ENCODE assay signal across 10 mouse cellular contexts in the genomic region with DNA sequence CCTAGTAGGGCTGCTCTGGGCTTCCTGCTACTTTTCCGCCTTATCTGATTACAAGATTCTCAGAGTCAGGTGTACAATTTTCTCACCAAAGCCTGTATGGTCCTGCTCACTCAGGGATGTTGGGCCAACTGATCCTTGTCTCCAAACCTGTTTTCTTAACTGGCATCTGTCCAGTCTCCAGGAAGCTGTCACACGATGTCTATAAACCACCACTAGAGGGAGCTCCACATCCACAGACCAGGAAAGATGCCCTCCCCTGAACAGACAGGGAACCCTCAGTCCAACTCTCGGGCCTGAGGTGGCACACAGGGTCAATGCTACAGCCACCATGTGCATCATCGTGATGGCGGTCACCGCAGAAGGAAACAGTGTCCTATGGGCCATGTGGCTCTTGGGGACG. TPM values are rescaled to one million over a fixed set of nuclear protein-coding genes. Genes with fewer than 3 reads are reported as not detected.
DNase-seq lines count a peak whose midpoint lies in the region; ATAC-seq and TF ChIP-seq lines count a peak whose summit lies in the region.
"Had no signal": no experiment of that assay in that cellular context is flagged by ENCODE, and none has a peak within 500 bp of the region (broad histone marks: within the 10 kb centered on the region; RNA-seq: fewer than 3 reads in every experiment).

No protein-coding gene starts in this region.

- no peaks in the 10 kb centered on the region for H3K36me3 ChIP-seq in ES-Bruce4 (ENCODE audit: control insufficient read depth, insufficient read depth, low read length, poor library complexity, severe bottlenecking)
- no peaks in the 10 kb centered on the region for H3K36me3 ChIP-seq in forebrain, embryonic 10.5 days (replicated peaks)
- no peaks in the 10 kb centered on the region for H3K36me3 ChIP-seq in intestine, embryonic 14.5 days (ENCODE audit: control insufficient read depth, insufficient read depth, low read length)
- H3K36me3 ChIP-seq in limb, embryonic 11.5 days (ENCODE audit: control insufficient read depth, insufficient read depth, low read length): no peaks in the 10 kb centered on the region
- H3K36me3 ChIP-seq: stomach, embryonic 15.5 days had no signal

- ATAC-seq in intestine, embryonic 14.5 days (replicated peaks; ENCODE audit: low FRiP score, low TSS enrichment, low read depth): peak; percentile 53; the same call in 1 of the 2 replicates
- ATAC-seq in limb, embryonic 11.5 days (ENCODE audit: insufficient number of reproducible peaks, low FRiP score, low TSS enrichment, low read depth): no peak
- peak; percentile 58; the same call in 1 of the 2 replicates for ATAC-seq in monocyte, adult 5-6 weeks (replicated peaks; ENCODE audit: insufficient number of reproducible peaks, low FRiP score, low TSS enrichment, poor library complexity, severe bottlenecking)

- peak; percentile 90 for TF ChIP-seq CTCF in ES-Bruce4 (IDR thresholded peaks at IDR 0.05; ENCODE audit: low read depth, low read length)

- no peaks in the 10 kb centered on the region for H3K27me3 ChIP-seq in ES-Bruce4 (ENCODE audit: control insufficient read depth, insufficient read depth, low read length, poor library complexity, severe bottlenecking)
- H3K27me3 ChIP-seq in forebrain, embryonic 10.5 days (ENCODE audit: poor library complexity, severe bottlenecking): no peaks in the 10 kb centered on the region
- H3K27me3 ChIP-seq in intestine, embryonic 14.5 days (replicated peaks; ENCODE audit: control insufficient read depth, insufficient read depth, low read length): no peaks in the 10 kb centered on the region
- H3K27me3 ChIP-seq in limb, embryonic 11.5 days (ENCODE audit: control insufficient read depth, insufficient read depth, low read length): no peaks in the 10 kb centered on the region
- H3K27me3 ChIP-seq: stomach, embryonic 15.5 days had no signal

- no peak overlapping the region for H3K4me2 ChIP-seq in intestine, embryonic 14.5 days (ENCODE audit: low read length)
- H3K4me2 ChIP-seq in limb, embryonic 11.5 days (ENCODE audit: low read depth, severe bottlenecking): no peak overlapping the region
- H3K4me2 ChIP-seq: stomach, embryonic 15.5 days had no signal

- no peak for TF ChIP-seq EP300 in ES-Bruce4 (IDR thresholded peaks at IDR 0.05; ENCODE audit: insufficient read depth, low read depth, low read length)

- TF ChIP-seq POLR2A in ES-Bruce4 (IDR thresholded peaks at IDR 0.05; ENCODE audit: insufficient read depth, low read length): no peak

- H3K27ac ChIP-seq in ES-Bruce4 (ENCODE audit: insufficient read depth, low read length): no peak overlapping the region
- H3K27ac ChIP-seq in forebrain, embryonic 10.5 days: no peak overlapping the region
- H3K27ac ChIP-seq in intestine, embryonic 14.5 days (ENCODE audit: low read depth): no peak overlapping the region
- H3K27ac ChIP-seq in limb, embryonic 11.5 days (replicated peaks; ENCODE audit: low read depth, low read length): no peak overlapping the region
- H3K27ac ChIP-seq: stomach, embryonic 15.5 days had no signal

- no peaks in the 10 kb centered on the region for H3K4me1 ChIP-seq in ES-Bruce4 (ENCODE audit: control insufficient read depth, insufficient read depth, low read length)
- H3K4me1 ChIP-seq in forebrain, embryonic 10.5 days: no peaks in the 10 kb centered on the region
- no peaks in the 10 kb centered on the region for H3K4me1 ChIP-seq in intestine, embryonic 14.5 days (replicated peaks; ENCODE audit: control insufficient read depth, insufficient read depth, low read length)
- no peaks in the 10 kb centered on the region for H3K4me1 ChIP-seq in limb, embryonic 11.5 days (ENCODE audit: control insufficient read depth, insufficient read depth, low read length)
- H3K4me1 ChIP-seq: stomach, embryonic 15.5 days had no signal

- peak; percentile 59 for DNase-seq in 3134 (ENCODE audit: extremely low read depth, insufficient read length, low spot score)
- DNase-seq in c-Kit-positive CD71-positive TER-119-negative erythroid progenitor cells, embryonic 14.5 days (ENCODE audit: low read depth): peak; percentile 50
- peak; percentile 69 for DNase-seq in forebrain, embryonic 10.5 days (ENCODE audit: extremely low spot score, low spot score)
- peak; percentile 78 for DNase-seq in intestine, embryonic 14.5 days (ENCODE audit: low spot score)
- peak; percentile 74 for DNase-seq in limb, embryonic 11.5 days (ENCODE audit: low spot score)
- peak; percentile 68 for DNase-seq in thymus, postnatal 0 days (ENCODE audit: low spot score)

- no peak overlapping the region for H3K4me3 ChIP-seq in ES-Bruce4 (ENCODE audit: low read depth, low read length)
- no peak overlapping the region for H3K4me3 ChIP-seq in forebrain, embryonic 10.5 days
- no peak overlapping the region for H3K4me3 ChIP-seq in intestine, embryonic 14.5 days (ENCODE audit: low read depth, low read length)
- no peak overlapping the region for H3K4me3 ChIP-seq in limb, embryonic 11.5 days (ENCODE audit: low read depth, low read length)
- H3K4me3 ChIP-seq: stomach, embryonic 15.5 days had no signal

- H3K9ac ChIP-seq in ES-Bruce4 (ENCODE audit: low read depth, poor library complexity, severe bottlenecking): no peak overlapping the region
- H3K9ac ChIP-seq in intestine, embryonic 14.5 days (ENCODE audit: low read length): no peak overlapping the region
- no peak overlapping the region for H3K9ac ChIP-seq in limb, embryonic 11.5 days (ENCODE audit: low read length)
- H3K9ac ChIP-seq: stomach, embryonic 15.5 days had no signal

- no peaks in the 10 kb centered on the region for H3K9me3 ChIP-seq in ES-Bruce4 (replicated peaks; ENCODE audit: control insufficient read depth, insufficient read depth, low read length, poor library complexity, severe bottlenecking)
- H3K9me3 ChIP-seq in forebrain, embryonic 10.5 days: no peaks in the 10 kb centered on the region
- no peaks in the 10 kb centered on the region for H3K9me3 ChIP-seq in intestine, embryonic 14.5 days (ENCODE audit: control insufficient read depth, low read length)
- no peaks in the 10 kb centered on the region for H3K9me3 ChIP-seq in limb, embryonic 11.5 days (ENCODE audit: control insufficient read depth, low read length)
- H3K9me3 ChIP-seq: stomach, embryonic 15.5 days had no signal

- 24% methylated on average over 7 of the region's 7 CpGs for WGBS in forebrain, embryonic 10.5 days
- WGBS in intestine, embryonic 14.5 days: 31% methylated on average over 7 of the region's 7 CpGs
- 23% methylated on average over 7 of the region's 7 CpGs for WGBS in limb, embryonic 11.5 days

RNA-seq across cellular contexts. Expression of a gene that starts 21.1 kb away (rescaled TPM):
- 97.2 and 104 TPM in 2 replicates for polyA plus RNA-seq in ES-Bruce4 (2011; ENCODE audit: insufficient read depth, insufficient read length, low read depth, missing spikeins)
- 282 and 289 TPM in 2 replicates for polyA plus RNA-seq in forebrain, embryonic 10.5 days (2016; fragmentation: Nextera tagmentation; extraction: Ambion mirVana)
- polyA plus RNA-seq in intestine, embryonic 14.5 days (2014; fragmentation: Nextera tagmentation; extraction: Ambion mirVana): 247 and 250 TPM in 2 replicates
- polyA plus RNA-seq in limb, embryonic 11.5 days (2014; fragmentation: Nextera tagmentation; extraction: Ambion mirVana): 307 and 308 TPM in 2 replicates
- 93.8 to 134 TPM (median 113 TPM) in 3 replicates for total RNA-seq in monocyte, adult 5-6 weeks (2017)
- 223 and 234 TPM in 2 replicates for polyA plus RNA-seq in thymus, postnatal 0 days (2015; fragmentation: Nextera tagmentation; extraction: Ambion mirVana)

RNA-seq across cellular contexts. Expression of a gene that starts 42.0 kb away (rescaled TPM):
- 2.0 TPM in 1 of 2 replicates, not detected in the other for polyA plus RNA-seq in ES-Bruce4 (2011; ENCODE audit: insufficient read depth, insufficient read length, low read depth, missing spikeins)
- polyA plus RNA-seq in forebrain, embryonic 10.5 days (2016; fragmentation: Nextera tagmentation; extraction: Ambion mirVana): not detected in 2 replicates
- 2.2 and 19.4 TPM in 2 replicates for polyA plus RNA-seq in intestine, embryonic 14.5 days (2014; fragmentation: Nextera tagmentation; extraction: Ambion mirVana)
- polyA plus RNA-seq in limb, embryonic 11.5 days (2014; fragmentation: Nextera tagmentation; extraction: Ambion mirVana): 0.72 and 1.3 TPM in 2 replicates
- 3.1 to 6.6 TPM in 2 of 3 replicates, not detected in the other for total RNA-seq in monocyte, adult 5-6 weeks (2017)
- 0.59 and 0.81 TPM in 2 replicates for polyA plus RNA-seq in thymus, postnatal 0 days (2015; fragmentation: Nextera tagmentation; extraction: Ambion mirVana)
- polyA plus RNA-seq: heart, embryonic 14.5 days had no signal
